Mouse (Mus musculus): ENCODE data around the gene Mrps26. TPM values are rescaled to one million over a fixed set of nuclear protein-coding genes. Genes with fewer than 3 reads are reported as not detected.
A peak's percentile ranks its signal among the peaks of the same experiment; 100 is the strongest.
"Not testable (repeated sequence)": the region's sequence is repeated elsewhere in the genome, so short reads cannot be mapped to it uniquely, and the experiment has no call there.

Mrps26 gene
- total RNA-seq (2021) = 61.9 and 64.5 TPM in 2 replicates
- long read RNA-seq, full-length matches to known transcripts = 81 of 86 reads
- long read RNA-seq, partial matches to known transcripts = 0 of 86 reads
- long read RNA-seq, other reads (novel, unspliced or antisense) = 5 of 86 reads

- DNase-seq = peak; percentile 93
Measured at GRCm38 (mm10) chr2:130563212-130564055, at the start of gene Mrps26. Mrps26 (plus strand) TSS chr2:130563742.

DNA sequence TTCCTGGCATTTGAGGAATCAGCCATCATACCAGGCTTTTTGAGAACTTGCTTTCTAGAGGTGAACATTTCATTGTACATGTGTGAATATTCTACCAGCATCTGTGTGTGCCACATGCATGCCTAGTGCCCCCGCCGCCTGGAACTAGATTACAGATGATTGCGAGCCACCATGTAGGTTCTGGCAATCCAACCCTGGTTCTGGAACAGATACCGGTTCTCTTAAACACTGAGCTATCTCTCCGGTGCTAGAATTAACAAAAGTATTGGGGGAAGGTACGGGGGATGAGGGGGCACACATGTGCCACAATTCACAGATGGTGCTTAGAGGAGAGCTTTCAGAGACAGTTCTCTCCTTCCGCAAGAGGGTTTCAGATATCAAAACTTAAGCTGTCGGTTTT is 49.6 kb upstream of the Mrps26 start:
- DNase-seq = no peak

GRCm38 (mm10) chr2:130515791-130516190 is 47.8 kb upstream of the Mrps26 start:
- no peak for DNase-seq

- DNase-seq = no peak
Measured at GRCm38 (mm10) chr2:130521927-130522326, 41.6 kb upstream of the Mrps26 start.

GRCm38 (mm10) chr2:130525480-130525879 is 38.1 kb upstream of the Mrps26 start:
- DNase-seq = not testable (repeated sequence)

- DNase-seq = no peak
Measured at GRCm38 (mm10) chr2:130528457-130528856, 35.1 kb upstream of the Mrps26 start.

GRCm38 (mm10) chr2:130529290-130529689 is 34.3 kb upstream of the Mrps26 start:
- no peak for DNase-seq

GRCm38 (mm10) chr2:130529925-130530324 is 33.6 kb upstream of the Mrps26 start:
- DNase-seq = no peak

DNA sequence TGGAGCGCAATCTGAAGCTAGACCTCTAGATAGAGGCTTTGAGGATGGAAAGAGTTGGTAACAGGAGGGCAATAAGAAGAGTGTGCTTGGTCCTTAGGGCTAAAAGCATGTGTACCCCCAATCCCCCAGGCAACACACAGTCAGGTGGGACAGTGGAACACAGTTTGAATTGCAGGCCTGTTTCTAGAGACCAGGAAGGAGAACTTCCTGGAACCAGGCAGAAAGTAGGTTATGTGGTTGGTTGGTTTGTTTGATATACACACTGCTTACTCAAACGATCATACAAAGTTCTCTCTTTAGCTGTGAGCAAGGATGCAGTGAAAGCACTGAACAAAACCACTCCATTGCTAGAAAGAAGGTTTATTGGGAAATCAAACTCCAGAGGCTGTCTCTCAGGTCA is 31.3 kb upstream of the Mrps26 start:
- no peak for DNase-seq

GRCm38 (mm10) chr2:130535017-130535416 is 28.5 kb upstream of the Mrps26 start:
- DNase-seq = no peak

DNA sequence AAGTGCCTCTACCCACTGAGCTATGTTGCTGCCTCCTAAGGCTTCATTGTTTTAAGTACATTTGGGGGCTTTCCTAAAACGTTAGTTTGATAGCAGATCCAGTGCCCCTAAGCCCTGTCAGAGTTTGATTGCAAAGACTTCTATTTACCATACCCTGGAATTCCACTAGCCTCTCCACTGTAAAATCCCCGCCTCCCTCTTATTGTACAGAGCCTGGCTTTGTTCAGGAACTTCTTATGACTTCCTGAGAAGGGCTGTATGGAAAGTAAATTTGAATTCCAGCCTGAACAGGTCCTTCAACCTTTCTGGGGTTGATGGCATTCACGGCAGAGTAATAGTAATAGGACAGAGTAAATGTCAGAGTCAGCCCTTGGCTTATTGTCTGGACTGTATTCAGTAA is 26.7 kb upstream of the Mrps26 start:
- DNase-seq = no peak

DNA sequence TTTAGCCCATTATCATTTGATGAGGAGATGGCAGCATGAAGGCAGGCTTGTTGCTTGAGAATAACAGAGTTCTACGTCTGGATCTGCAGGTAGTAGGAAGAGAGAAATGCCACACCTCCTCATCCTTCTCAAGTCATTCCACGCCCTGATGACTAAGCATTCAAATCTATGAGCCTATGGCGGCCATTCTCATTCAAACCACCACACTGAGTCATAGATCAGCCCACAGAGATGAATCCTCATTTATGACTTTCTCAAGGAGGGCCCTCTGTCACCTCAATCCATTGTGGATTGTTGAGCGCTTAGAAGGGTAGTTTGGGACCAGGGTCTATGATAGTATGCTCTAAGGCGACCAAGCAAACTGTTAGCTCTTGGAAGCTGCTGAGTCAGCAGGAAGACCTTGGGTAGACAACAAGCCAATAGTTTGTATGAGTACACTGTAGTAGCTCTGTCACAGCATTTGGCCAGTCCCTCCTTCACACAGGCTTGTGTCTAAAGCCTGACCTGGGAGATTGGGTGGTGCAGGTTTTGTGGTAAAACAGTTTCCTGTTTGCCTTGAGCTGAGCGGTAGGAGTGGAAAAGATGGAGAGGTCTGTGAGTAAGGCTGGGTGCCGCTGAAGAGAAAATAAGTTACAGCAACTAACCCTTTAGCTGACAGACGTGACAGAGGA is 24.5 kb upstream of the Mrps26 start:
- DNase-seq = no peak

- DNase-seq = no peak
Measured at GRCm38 (mm10) chr2:130540266-130540665, 23.3 kb upstream of the Mrps26 start.

GRCm38 (mm10) chr2:130546957-130547356 is 16.6 kb upstream of the Mrps26 start:
- no peak for DNase-seq

DNA sequence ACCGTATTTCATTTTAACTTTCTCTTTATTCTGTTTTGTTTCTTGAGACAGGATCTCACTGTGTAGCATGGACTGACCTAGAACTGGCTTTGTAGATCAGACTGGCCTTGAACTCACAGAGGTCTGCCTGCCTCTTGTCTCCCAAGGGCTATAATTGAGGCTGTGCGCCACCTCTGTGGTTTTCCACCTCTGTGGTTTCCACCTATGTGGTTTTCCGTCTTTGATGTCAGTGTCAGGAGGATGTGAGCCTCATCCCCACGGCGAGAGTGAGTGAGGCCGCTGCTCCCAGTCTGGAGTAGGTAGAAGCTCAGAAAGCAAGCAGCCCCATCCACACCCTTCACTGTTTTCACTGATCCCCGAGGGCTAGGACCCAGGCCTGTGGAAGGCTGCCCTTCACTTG is 8.7 kb upstream of the Mrps26 start:
- no peak for DNase-seq

DNA sequence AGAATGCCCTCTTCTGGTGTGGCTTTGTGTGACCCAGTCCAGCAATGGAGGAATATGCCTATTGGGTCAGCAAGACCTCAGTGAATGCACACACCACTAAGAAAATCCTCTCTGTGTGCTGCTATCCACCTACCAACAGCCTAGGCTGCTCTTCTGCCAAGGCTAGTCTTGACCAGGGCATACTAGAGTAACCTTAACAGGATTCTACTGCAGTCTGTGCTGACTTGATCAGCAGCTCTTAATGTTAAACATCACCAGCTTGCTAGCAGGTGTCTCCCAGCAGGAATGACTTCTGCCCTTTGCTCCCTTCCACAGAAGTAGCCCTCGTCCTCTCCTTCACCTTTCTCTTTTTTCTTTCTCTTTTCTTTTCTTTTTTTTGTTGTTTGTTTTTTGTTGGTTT is 7.2 kb upstream of the Mrps26 start:
- DNase-seq = no peak

DNA sequence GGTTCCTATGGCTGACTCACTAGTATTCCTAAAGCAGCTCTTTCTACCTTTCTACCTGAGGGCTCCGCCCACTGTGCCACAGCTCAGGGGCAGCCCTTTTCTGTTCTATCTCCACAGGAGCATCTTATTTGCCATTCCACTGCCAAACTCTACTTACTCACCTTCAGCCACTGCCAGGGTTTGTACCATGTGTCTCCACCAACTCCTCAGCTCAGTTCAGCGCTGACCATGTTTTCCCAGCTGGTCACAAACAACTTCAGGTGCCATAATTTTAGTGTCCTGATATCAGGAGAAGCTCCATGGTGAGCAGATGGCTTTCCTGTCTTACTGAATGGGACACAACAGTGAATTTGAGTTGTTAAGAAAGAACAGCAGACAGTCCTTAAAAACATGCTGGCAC is 6.1 kb upstream of the Mrps26 start:
- no peak for DNase-seq

DNA sequence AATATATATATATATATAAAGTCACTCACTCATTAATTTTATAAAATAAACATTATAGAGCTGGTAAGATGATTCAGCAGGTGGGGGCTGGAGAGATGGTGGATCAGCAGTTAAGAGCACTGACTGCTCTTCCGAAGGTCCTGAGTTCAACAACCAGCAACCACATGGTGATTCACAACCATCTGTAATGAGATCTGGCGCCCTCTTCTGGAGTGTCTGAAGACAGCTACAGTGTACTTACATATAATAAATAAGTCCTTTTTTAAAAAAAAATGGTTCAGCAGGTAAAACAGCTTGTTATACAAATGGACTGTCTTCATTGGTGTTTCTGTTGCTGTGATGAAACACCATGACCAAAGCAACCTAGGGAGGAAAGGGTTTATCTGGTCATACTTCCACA is 5.5 kb upstream of the Mrps26 start:
- no peak for DNase-seq

DNA sequence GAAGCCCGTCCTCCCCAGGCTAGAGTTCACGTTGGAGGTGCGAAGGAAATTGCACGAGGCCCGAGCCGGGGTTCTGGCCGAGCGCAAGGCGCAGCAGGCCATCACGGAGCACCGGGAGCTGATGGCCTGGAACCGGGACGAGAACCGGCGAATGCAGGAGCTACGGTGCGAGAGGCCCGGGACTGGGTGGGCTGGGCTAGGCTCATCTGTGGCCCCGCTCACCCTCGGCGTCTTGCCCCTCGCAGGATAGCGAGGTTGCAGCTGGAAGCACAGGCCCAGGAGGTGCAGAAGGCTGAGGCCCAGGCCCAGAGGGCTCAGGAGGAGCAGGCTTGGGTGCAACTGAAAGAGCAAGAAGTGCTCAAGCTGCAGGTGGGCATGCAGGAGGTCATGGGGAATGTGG is 521 bp downstream of the Mrps26 start:
- DNase-seq = no peak

DNA sequence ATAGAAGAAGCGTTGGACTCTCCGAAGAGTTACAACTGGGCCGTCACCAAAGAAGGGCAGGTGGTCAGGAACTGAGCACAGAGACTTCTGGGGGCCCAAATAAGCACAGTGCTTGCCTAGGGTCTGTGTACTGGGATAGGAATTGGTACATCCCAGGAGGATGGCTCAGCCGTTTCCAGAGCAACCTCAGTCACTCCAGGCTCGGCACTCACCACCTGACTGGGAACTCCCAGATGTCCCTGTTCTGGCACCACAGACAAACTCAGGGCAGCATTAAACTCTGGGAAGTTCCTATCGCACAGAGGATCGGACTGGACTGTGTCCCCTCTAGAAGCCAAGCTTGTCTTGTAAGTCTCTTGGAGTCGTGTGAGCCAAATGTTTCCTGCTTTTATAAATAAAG is 1.4 kb downstream of the Mrps26 start:
- DNase-seq = no peak

GRCm38 (mm10) chr2:130568921-130569320 is 5.4 kb downstream of the Mrps26 start:
- no peak for DNase-seq

DNA sequence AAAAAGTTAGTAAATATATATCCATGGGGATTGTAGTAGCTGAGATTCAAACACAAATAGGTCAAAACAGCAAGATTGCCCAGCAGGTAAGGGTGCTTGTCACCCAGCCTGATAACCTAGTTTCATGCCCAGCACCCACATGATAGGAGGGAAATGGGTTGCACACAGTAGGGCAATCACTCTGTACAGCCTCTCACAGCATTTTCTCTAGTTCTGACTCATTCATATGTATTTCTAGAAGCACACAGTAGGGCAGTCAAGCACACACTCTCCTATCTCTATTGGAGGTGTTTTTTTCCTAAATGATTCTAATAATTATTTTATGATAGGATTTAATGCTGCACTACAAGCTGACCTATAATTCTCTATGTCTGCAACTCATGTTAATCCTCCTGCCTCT is 6.4 kb downstream of the Mrps26 start:
- DNase-seq = no peak

- no peak for DNase-seq
Measured at GRCm38 (mm10) chr2:130574960-130575359, 11.4 kb downstream of the Mrps26 start.

- DNase-seq = no peak
Measured at GRCm38 (mm10) chr2:130575873-130576272, 12.3 kb downstream of the Mrps26 start, which contains the start of gene Oxt. Oxt (plus strand) TSS chr2:130576173.
